Mouse (Mus musculus): ENCODE results near the gene Usp53.
"Not testable (repeated sequence)": the region's sequence is repeated elsewhere in the genome, so short reads cannot be mapped to it uniquely, and the experiment has no call there.

Usp53 gene

DNA sequence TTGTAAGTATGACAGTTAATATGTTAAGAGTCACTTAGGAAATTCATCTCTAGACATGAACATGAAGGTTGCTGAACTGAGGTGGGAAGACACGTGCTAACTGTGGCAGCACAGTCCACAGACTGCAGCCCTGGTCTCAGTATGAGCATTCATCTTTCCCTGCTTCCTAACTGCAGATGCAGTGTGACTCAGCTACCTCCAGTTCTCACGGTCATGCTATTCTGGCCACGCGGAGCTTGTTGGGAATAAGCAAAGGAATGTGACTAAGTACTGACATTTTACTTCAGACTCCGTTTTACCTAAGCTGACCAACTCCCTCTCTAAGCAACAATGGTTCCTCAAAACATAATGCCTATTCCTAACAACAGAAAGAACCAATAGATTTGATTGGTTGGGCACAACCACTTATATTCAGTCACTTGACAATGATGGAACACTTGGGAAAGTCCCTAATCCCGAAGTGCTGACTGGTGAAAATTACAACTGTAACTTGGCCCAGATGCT lies 40.9 kb downstream of the Usp53 start:
- DNase-seq, result no peak

DNA sequence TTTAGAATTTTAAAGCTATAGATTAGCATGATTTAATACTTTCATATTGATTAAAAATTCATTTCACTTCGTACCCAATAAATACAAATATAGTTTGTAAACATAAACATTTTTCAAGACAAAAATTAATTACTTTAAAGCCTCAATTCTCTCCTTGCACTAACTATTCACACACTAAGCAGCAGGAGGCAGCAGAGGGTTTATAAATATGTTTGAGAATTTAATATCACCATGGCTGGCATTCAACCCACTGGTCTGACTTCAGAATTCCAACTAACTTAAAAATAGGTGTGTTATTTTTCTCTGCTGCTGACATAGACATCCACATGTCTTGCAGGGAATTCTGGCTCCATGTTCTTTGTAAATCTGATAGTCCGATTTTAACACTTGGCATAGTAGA lies 45.1 kb downstream of the Usp53 start:
- DNase-seq, result no peak

DNA sequence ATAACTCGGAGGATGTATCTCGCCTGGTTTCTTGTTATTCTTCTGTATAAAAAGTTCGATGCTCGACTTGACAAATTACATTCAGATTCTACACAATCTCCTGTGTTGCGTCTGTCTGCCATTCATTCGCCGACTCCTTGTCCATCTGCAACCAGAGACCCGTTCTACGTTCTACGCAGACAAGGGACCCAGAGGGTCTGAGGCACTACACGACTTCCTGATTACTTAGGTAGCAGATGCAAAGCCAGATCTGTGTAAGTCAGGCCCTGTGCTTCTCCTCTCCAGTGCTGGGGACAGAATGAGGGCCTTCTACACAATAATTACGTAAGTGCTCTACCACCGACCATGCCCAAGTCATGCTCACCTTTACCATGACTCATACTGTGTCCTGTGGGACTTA lies 47.1 kb downstream of the Usp53 start:
- DNase-seq, result not testable (repeated sequence)

DNA sequence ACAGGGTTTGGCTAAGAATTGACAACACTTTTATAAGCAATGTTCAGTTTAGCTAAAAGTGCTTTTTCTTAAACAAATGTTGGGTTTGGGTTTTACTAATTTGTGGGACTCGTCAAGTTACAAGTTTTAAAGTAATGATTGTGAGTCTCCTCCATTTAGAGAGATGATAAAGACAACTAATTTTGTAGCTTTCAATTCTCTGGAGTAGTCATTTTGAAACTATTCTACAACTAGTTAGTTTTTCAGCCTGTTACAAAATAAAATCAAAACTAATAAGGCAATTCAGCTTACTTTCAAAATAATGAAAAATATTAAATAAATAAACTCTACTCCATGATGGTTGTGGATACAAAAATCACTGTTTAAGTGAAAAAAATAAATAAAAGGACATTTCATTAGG lies 51.8 kb downstream of the Usp53 start:
- DNase-seq, result no peak

DNA sequence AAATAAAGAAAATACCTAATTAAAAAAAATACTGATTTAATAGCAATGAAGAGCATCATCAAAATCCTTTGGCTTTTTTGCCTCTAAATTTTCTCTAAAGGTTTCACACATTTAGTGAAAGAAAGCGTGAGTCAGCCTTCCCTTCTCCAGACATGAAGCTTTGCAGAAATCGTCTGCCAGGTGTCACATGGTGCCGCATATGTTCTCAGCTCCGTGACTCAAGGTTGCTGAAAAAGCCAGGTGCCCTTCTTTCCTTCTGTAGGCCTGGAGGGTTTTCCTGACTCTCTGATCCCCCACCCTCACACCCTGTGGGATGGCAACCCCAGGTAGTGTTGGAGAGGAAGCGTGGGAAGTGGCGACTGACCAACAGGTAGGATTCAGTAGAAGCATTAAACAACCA lies 54.6 kb downstream of the Usp53 start:
- DNase-seq, result no peak

DNA sequence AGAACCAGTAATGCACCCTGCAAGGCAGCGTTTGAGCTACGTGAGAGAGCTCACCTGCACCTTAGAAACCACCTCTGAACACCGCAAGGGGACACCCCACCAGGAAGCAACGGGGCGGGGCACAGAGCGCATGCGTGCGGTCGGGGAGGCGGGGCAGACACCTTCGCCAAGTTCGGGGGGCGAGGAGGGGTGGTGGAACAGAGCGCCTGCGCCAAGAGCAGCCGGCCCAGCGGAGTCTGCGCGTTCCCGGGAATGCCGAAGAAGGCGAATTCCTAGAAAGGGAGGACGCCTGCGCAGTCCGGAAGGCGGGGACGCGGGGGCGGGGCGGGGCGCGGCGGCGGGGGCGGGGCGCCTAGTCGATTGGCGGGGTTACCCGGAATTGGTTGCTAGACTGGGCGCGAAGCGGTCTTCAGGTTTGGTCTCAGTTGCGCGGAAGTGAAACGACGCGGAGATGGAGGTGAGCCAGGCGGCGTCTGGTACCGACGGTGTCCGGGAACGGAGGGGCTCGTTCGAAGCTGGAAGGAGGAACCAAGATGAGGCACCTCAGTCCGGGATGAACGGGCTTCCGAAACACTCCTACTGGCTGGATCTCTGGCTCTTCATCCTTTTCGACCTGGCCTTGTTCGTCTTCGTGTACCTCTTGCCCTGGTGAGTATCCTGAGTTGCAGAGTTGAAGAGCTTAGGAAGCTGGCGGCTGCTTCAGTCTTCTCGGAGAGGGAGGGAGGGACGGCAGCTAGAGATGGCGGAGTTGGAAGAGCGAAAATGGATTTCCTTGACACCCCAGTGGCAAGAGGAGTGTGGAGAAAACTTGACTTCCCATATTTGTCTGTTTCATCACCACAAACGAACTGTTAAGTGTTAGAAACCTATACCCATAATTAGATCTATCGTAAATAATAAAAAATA lies 60.0 kb downstream of the Usp53 start, which contains the start of gene 1810037I17Rik:
Gene 1810037I17Rik (plus strand): TSS at position 195 of the 906 bp plus-strand sequence.
- DNase-seq, result peak; percentile 96

DNA sequence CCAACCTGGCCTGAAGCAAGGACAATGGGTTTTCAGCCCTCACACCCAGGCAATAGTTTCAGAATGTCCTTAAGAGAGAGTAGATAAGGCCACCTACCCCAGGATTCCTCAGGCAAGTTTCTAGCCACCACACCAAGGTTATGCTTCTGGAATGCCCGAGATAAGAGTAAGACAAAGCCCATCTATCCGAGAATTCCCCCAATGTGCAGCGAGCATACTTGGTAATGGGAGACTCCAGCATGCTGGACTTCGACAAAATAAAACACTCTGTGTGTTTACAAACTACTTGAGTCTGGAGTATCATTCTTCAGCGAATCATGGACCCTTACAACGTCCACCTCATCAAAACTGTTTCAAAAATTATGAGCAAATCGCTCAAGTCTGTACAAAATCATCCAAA lies 61.2 kb downstream of the Usp53 start:
- no peak for DNase-seq

DNA sequence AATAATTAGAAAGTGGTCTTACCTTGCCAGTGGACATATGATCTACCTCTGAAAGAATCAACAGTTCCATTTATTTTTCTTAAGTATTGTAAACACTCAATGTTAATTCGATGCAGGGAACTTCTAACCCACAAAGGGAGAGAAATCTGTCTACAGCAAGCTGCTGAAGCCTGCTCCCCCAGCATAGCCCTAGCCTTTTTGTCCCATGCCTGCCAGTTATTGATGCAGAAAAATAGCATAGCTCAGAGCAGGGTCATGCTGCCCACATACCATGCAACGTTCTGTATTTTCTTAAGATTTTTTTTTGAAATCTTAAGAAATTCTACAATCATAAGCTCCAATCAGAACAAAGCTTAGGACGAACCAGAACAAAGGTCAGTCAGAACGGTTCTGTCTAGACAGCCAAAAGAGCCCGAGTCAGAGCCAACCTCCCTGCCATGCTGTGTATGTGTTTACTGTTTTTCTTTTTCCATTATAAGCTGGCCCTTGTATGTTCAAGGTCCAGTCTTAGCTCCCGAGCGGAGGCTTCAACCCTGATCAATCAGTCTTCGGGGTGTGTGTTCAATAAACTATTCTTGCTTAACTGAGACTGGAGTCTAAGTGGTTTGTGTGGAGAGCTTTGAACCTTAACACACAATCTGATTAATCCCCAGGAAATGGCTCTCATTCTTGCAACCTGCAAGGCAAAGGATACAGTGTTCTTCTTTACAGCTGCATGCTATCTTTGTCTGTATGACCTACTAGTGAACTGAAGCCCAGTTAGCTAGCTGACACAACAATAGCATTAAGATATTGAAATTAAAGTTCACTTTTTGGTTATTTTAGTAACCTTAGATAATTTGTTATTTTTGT lies 62.4 kb downstream of the Usp53 start:
- peak; percentile 33 for DNase-seq

DNA sequence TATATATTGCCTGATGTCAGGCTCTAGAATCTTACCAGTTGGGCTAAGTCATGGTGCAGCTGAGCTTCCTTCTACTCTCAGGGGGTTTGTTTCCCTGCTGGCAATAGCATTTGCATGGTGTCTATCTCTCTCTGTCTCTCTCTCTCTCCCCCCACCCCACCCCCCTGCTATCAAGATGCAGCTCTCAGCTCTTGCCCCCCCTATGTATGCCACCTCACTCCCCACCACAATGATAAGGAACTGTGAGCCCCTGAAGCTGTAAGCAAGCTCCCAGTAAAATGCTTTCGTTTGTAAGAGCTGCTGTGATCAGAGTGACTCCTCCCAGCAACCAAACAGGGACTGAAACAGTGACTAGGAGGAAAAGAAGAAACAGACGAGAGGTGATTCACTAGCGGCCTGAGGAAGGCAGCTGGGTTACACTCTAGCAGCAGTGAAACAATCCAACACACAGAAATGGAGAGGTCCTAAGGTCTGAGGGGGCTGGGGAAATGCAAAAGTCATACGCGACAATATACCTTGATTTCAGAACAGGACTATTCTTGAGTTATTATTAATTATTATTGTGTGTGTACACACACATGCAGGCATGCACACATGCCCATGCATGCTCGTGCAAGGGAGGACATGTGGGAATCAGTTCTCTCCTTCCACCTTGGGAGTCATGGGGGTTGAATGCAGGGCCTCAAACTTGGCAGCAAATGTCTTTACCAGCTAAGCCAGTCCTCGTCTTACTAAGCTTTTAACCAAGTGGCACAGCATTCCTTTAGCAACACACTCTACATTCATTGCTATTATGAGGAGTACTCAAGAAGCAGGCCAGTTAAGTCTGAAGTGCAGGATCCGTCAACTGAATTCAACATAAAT lies 63.5 kb downstream of the Usp53 start:
- no peak for DNase-seq

DNA sequence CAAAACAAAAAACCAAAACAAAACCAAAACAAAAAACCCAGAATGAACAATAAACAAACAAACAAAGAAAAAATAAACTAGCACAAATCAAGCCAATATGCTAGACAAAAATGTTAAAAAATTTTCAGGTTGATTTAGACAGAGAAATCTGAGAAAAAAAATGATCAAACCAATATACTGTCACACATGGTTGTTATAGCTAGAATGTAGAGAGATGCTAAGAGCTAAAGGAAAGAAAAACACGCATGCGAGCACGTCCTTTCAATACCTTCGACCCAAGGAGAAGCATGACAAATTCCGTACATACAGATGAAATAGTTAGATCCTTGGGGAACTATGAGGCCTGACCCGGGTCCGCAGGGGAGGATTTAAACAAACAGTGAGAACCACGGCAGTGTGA lies 65.0 kb downstream of the Usp53 start, which contains the start of gene Gm10959:
Gene Gm10959 (minus strand): TSS at position 101 of the 400 bp plus-strand sequence.
- DNase-seq, result no peak

DNA sequence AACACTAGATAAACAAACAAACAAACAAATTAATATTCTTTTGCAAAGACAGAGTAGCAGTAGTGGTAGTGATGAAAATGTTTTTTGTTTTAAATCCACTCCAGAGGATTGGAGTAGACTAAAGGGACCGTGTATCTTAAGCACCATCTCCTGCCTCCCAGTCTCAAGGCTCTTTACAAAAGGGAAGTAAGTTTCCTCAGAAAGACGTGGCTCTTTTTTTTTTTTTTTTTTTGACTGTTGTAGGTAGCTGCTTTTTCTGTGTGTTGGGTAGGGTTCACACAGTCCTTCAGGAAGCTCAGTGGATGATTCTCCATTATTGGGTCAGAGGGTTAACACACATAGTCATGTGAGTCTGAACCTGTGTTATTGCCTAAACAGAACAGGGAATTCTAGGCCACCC lies 65.6 kb downstream of the Usp53 start:
- no peak for DNase-seq

DNA sequence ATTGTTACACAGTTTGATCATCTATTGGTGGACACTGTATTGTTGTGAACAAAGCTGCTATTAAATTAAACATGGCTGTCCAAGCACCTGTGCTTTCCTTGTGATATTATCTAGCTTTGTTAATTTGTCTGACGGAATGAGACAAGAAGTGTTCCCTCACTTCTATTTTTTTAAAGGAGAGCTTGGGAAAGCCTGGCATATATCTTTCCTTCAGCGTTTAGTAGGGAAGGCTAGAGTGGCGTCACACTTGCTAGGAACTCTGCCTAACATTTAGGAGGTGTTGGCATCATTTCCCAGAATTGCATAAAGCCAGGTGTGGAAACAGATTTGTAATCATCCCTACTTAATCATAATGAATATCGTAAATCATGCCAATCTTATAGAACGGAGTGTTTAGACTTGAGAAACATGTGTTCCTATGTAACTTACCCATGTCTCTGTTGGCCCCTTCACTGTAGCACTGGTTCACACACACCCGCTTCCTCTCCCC lies 68.1 kb downstream of the Usp53 start:
- DNase-seq, result no peak

DNA sequence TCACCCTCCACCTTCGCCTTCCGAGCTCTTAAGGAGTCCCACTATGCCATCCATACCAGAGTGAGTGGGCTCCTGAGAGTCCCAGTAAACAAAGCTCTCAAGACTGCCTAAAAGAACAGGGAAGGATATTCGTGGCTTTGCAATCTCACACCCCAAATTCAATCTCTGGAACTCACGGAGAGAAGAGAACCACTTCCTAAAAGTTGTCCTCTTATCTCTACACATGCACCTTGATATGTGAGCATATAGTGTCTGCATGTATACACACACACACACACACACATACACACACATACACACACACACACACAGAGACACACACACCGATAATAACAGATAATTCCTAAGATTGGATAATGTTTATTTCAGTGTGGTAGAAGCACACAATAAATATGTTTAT lies 68.8 kb downstream of the Usp53 start:
- no peak for DNase-seq

DNA sequence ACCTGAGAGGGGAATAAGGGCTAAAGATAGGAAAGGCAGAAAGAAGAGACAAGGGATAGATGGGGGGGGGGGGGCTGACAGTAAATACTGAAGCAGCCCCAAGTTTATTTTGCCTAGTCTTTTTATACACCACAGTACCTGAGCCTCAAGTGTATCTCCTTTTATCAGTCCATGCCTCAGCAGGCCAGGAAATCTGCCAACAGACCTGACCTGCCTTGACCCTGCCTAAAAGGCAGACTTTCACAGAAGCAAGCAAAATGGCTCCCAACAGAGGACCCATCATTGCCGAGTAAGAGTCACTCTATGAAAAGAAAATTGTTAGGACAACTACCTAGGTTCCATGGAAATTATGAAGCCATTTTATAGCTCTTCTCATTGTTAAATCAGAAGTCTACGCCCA lies 76.5 kb downstream of the Usp53 start:
- no peak for DNase-seq

DNA sequence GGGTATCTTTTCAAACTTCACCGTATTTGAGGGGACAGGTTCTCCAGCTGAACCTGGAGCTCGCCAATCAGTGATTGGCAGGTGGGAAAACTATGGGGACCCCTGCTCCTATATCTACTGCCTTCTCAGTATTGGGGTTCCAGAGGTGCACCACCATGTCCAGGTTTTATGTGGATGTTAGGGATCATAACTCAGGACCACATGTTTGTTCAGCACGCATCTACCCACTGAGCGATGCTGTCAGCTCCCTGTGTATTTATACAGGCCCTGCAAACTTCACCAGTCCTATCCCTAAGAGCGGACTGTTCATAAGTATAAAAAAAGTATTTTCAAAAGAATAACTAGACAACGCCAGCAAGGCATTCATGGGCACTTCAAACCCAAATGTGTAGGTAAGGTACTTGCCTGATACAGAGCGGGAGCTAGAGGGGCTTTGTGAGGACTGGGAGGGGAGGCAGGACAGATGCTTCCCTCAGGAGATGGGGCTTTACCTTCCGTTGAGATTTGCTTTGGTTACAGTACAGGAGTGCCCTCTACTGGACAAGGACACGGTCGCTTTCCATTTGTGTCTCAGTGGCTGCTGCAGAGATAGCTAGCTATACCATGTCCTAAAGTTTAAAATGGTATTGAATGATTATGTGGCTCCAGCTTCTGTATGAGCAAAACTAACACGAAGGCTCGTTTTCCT lies 80.4 kb downstream of the Usp53 start:
- peak; percentile 31 for DNase-seq

DNA sequence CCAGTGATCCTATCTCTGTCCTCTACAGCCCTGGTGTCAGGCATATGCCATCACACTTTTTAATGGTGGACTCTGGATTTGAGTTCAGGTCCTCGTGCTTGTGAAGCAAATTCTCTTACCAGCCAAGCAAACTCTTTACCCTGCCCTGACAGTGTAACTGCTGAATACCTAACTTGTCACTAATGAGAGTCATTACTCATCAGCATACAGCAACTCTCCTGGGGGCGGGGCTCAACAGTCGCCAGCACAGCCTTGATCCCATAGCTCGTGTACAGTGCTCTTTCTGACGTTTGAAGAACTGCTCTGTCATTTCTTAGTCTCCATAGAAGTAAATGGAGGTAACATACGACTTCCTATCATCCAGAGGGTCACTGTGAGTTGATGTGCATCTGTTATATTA lies 86.1 kb downstream of the Usp53 start:
- DNase-seq, result no peak

DNA sequence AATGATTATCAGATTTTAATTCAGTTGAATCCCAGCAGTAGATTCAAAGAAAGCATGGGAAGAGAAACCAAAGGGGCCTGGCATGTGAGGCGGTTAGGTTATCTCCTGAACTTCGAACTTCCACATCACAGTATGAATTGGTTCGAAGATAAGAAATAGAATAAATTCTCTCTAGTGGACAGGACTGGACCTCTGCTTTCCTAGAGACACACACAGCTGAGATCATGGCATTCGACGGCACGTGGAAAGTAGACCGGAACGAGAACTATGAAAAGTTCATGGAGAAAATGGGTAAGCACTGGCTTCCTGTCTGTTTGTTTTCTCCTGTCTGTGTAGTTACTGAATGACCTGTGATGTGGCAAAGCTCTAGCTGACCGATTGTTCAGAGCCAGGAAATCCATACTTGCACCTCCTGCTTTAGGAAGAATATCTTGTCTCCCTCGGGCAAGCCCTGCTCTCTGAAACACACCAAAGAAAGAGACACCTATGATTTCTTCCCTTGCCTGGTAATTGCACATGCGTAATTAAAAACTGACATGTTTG lies 89.0 kb downstream of the Usp53 start:
- DNase-seq, result no peak

DNA sequence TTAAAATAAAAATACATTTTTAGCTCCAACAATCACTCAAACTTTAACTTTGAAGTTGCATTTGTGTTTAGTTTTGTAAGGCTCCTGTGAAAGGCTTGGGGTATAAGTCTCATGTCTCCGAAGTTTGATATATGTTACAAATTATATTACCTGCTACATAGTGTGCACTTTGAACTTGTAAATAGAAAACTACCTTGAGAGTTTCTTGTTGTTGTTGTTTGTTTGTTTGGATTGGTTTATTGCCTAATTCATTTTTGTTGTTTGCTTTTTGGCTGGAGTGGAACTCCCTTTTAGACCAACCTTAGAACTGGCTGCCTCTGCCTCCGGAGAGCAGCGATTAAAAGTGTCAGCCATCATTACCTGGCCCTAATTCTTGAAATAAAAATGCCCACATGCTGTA lies 89.5 kb downstream of the Usp53 start, which contains the start of gene Fabp2:
Gene Fabp2 (plus strand): TSS at position 301 of the 400 bp plus-strand sequence.
- no peak for DNase-seq

DNA sequence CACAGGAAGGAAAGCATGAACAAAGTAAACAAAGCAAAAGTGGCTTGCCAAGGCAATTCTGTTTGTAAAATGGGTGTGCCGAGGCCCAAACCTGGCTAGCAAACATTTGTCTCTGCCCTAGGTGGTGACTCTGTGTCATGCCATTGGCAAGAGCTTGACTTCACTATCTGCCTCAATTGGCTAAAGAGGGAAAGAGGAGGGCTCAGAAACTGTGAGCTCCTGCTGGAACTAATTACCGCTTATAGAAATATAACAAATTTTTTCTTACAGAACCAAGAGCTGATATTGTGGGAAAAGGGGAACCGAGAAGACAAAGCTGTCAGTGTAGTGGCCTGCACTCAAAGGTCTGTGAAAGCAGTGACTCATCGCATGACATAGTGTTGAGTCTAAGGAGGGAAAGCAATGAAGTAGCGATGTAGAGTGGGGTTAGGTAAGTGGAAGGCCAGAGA lies 95.9 kb downstream of the Usp53 start:
- no peak for DNase-seq

DNA sequence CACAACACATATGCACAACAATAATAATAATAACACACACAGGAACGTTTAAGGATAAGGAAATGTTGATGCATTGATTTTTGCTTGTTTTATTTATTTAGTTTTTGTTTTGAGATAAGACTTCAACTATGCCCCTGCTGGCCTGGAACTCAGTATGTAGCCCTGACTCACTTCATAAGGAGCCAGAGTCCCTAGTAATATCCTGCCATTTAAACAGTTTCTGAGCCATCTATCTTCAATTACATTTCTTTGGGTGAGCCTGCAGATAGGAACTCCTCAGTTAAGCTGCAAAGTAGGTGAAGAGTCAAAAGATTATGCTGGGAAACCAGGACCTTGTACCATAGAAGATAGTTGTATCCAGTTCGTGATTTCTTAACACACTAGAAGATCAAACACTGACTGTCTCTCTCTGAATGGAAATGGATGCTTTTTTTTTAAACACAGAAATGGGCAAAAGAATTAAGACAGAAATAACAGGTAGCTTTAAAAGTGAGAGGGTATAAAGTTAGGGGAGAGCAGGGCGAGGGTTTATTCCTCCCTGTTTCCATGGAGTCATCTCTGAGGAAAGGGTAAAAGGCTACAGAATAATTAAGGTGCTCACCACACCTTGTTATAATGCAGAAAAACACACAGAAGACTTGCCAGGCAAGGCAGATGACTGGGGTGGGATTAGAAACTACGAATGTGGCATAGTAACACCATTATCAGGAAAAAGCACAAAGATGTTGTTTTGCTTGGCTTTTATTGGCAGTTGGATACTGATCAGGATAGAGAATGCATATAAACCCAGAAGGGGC lies 96.6 kb downstream of the Usp53 start:
- DNase-seq, result no peak

Data from kidney, adult 18-20 months (tissue).